Mouse (Mus musculus): ENCODE data around the gene Plxnc1. TPM values are rescaled to one million over a fixed set of nuclear protein-coding genes. Genes with fewer than 3 reads are reported as not detected.
A peak's percentile ranks its signal among the peaks of the same experiment; 100 is the strongest.

Gene Plxnc1
- under 1 TPM; 0.17 to 0.68 (median 0.43) TPM for total RNA-seq (2022)

DNA sequence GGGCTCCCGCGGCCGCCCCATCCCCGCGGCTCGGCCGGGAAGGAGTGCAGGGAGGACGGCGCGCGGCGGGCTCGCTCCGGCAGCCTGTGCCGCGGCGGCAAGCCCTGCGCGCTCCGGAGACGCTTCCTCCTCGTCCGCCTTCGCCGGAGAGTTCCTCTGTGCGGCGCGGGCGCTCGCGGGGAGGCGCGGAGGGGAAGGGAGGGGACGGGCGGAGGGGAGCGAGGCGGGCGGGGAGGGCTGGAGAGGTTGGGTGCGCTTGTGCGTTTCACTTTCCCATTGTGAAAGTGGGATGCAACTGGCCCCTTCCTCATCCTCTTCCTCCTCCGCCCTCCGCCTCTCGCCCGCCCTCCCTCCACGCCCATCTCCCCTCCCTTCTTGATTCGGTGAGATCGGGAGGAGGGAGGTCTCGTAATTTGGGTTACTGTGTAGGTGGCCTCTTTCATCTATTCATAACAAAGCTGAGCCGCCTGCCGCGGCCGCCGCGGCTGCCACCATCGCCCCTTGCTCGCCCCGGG, at the start of gene Plxnc1:
Gene Plxnc1, minus strand, starts transcription at position 145 of the 515 bp plus-strand sequence.
- DNase-seq (ENCODE audit: low spot score in 2 of 2), result no peak

GRCm38 (mm10) chr10:94992127-94992526, 47.5 kb upstream of the Plxnc1 start:
- peak; percentile 36 to 65 for DNase-seq (ENCODE audit: low spot score in 2 of 2)

DNA sequence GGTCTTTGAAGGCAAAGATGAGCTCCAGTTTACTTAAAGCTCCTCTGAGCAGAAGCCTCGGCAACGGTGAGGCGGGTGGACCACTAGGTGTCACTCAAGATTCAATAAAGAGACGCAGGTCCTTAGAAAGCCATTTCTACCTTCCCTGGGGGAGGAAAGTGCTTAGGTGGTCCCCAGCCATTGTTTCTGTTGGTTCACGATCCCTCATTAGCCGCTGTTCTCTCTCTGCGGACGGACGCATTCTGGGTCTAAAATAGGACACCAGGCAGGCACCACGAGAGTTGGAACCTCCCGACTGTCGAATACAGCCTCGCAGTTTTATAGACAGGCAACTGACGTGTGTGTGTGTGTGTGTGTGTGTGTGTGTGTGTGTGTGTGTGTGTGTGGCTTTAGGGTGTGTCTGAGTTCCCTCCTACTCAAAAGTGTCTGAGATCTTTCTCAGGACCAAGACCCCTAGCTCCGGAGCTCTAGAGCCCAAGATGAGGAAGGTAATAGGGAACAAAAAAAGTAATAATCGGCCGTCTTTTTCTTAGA, 47.0 kb upstream of the Plxnc1 start:
- peak; percentile 54 to 65 for DNase-seq (ENCODE audit: low spot score in 2 of 2)

DNA sequence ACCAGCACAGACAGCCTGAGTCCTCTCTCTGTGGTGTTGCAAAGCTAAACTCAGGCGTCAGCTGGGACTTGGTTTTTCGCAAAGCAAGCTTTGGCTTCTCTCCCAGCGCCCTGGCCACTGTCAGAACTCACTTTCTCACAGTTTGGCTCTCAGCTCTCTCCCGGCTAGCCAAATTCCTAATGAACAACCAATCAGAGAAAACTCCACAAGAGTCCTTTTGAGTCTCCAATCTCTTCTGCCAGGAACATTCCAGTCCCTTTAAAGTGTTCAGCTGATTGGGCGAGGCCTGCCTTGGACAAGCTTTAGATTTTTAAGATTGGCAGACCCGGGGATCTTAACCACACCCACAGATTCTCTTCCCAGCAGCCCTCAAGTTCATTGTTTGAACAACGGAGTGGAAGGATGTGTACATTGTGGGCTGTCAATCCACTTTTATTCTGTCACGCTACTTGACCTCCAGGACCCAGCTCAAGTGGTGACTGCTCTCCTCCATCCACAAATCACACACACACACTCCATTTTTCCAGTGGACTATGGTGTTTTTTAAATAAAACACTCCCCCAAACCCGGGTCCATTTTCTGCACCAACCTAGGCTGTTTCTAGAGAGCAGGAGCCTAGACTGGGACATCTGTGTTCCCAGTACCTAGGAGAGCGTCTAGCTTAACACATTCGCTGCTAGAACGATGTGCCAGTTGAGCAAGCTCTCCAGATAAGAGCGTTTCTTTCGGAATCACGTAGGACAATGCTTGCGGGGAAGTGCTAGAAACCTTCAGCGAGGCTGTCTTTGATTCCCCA, 46.3 kb upstream of the Plxnc1 start:
- DNase-seq (ENCODE audit: low spot score in 2 of 2), result peak; percentile 73 to 80

DNA sequence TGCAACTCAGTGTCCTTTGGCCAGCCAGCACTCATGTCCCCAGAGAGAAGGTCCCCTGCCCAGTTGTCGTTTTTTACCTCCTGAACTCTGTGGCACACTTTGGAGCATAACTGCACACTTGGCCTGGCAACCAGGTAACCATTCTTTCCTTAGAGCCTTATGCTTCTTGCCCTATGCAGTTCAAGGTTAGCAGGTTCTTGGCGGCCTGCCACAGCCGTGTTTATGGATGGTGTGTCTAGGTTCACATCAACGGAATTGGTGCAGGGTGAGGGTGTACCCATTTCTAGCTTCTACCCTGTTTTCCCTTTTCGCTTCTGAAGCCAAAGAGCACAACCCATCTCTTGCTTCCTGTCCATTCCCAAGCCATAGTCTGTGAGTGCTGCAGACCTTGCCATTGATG, 44.7 kb upstream of the Plxnc1 start:
- DNase-seq (ENCODE audit: low spot score in 2 of 2), result no peak

- no peak for DNase-seq (ENCODE audit: low spot score in 2 of 2)
Measured at GRCm38 (mm10) chr10:94985103-94985502, 40.5 kb upstream of the Plxnc1 start.

GRCm38 (mm10) chr10:94982528-94982927, 37.9 kb upstream of the Plxnc1 start:
- no peak for DNase-seq (ENCODE audit: low spot score in 2 of 2)

GRCm38 (mm10) chr10:94981466-94982138, 37.0 kb upstream of the Plxnc1 start:
- no peak for DNase-seq (ENCODE audit: low spot score in 2 of 2)

DNA sequence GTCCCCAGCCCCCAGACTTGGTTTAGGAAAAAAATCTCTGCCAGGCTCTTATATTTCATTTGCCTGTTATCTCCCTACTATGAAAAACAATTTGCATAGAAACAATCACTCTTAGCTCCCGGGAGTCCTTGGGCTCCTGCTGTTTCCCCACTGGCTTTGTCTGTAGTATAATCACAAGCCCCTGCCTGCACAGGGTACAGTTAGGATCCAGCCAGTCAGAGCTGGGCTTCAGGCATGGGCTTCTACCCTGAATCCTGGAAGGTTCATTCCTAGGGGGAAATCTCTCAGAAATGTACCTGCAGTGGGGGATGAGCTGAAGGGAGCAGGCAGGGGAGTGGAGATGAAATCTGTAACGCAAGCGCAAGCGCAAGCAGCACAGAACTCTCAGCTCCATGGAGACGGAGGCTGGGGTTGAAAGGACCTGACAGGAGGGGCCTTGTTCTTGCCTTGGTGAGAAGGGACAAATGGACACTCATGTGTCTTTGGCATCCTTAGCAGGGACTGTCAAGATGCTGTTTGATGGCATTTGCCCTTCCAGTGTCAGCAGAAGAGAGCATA, 33.7 kb upstream of the Plxnc1 start:
- DNase-seq (ENCODE audit: low spot score in 2 of 2), result no peak

GRCm38 (mm10) chr10:94976329-94976728, 31.7 kb upstream of the Plxnc1 start:
- no peak for DNase-seq (ENCODE audit: low spot score in 2 of 2)

DNA sequence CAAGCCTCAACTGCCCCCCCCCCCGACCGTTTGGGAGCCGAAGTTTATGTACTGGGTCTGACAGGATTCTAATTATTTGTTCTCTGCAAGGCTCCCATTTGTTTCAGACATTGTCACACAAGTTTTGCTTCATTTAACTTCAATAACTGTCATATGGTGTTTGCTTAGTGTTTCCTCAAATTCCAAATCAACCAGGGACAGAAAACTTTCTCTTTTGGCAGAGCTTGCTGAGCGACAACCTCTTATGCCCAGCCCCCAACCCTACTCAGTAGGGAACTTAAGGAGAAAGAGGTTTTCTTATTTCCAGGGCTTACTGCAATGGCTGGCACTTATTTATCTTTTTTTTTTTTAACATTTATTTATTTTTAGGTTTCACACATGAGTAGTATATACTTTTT, 30.5 kb upstream of the Plxnc1 start:
- DNase-seq (ENCODE audit: low spot score in 2 of 2), result no peak

- DNase-seq (ENCODE audit: low spot score in 2 of 2), result no peak
Measured at GRCm38 (mm10) chr10:94974345-94975098, 29.9 kb upstream of the Plxnc1 start.

DNA sequence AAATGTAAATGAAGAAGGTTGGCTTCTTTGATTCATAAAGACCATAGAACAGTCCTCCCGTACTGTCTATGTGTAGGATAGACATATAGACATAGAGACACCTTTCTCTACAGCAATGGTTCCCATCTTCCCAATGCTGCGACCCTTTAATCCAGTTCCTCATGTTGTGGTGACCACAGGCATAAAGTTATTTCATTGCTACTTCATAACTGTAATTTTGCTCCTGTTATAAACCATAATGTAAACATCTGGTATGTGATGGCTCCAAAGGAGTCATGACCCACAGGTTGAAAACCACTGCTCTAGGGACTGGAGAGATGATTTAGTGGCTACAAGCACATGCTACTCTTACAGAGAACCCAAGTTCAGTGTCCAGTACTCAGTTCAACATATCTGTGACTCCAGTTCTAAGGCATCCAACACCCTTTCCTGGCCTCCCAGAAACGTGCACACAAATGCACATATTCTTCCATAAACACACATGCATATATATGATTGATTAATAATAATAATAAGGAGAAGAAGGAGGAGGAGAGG, 27.1 kb upstream of the Plxnc1 start:
- no peak for DNase-seq (ENCODE audit: low spot score in 2 of 2)

DNA sequence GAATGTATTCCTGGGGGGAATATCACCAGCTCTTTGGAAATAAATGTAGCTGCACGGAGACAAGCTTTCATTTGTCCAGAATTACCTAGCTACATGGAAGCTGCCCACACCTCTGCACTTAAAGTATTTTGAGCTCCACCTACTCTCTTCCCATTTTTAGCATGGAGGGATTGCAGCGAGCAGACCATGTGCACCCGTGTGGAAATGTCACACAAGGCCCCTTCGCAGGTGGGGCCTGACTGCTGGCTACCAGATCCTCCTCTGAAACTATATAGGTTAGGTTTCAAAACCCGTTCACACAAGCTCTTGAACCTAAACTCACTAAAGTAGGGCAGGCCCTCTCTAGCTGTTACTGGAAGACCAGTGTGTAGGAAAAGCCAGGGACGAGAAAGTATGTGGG, 25.6 kb upstream of the Plxnc1 start:
- no peak for DNase-seq (ENCODE audit: low spot score in 2 of 2)

DNA sequence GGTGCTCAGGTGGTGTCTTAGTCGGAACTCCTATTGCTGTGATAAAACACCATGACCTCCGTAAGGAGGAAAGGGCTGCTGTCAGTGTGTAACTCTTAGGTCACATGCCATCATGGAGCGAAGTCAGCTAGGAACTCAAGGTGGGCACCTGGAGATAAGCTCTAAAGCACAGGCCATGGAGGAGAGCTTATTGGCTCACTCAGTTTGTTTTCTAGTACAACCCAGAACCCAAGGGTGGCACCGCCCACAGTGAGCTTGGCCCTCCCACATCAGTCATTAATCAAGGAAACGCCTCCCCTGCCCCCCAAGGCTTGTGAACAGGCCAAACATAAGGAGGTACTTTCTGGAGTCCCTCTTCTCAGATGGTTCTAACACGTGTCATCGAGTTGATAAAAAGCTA, 22.8 kb upstream of the Plxnc1 start:
- no peak for DNase-seq (ENCODE audit: low spot score in 2 of 2)

GRCm38 (mm10) chr10:94966789-94967188, 22.2 kb upstream of the Plxnc1 start:
- no peak for DNase-seq (ENCODE audit: low spot score in 2 of 2)

- DNase-seq (ENCODE audit: low spot score in 2 of 2), result no peak
Measured at GRCm38 (mm10) chr10:94965093-94965492, 20.5 kb upstream of the Plxnc1 start.

DNA sequence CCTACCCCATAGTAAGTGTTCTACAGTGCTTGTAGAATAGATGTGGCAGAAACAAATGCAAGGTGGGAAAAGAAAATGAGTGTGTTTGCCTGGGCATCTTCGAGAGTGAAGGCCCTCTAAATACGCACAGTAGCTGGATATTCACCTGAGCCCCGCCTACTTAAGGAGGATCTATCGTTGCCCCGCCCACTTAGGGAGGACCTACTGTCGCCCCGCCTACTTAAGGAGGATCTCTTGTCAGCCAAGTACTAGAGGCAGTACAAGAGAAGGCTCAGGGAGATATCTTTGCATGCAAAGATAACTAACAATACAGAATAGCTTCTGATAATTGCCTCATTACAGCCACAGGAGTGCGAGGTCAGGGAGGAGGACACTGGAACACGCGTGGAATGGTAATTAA, 17.4 kb upstream of the Plxnc1 start:
- no peak for DNase-seq (ENCODE audit: low spot score in 2 of 2)

GRCm38 (mm10) chr10:94961283-94961682, 16.6 kb upstream of the Plxnc1 start:
- no peak for DNase-seq (ENCODE audit: low spot score in 2 of 2)

DNA sequence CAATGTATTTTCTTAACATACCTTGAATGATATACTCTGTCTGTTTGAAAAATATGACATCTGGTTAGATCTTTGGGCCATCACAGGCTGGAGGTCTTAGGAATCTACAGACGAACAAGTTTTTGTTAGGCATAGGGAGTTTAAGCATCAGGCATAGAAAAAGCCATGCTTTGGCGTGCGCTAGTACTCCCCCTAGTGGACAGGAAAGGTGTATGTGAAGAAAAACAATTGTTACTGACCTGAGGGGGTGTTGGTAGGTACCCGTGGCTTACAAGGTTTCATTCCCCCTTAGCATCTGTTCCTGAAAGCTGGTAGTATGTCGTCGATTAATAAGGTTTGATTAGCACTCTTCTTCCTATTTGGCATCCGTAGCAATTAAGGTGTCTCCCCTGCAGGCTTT, 13.7 kb upstream of the Plxnc1 start:
- no peak for DNase-seq (ENCODE audit: low spot score in 2 of 2)

- no peak for DNase-seq (ENCODE audit: low spot score in 2 of 2)
Measured at GRCm38 (mm10) chr10:94957705-94958104, 13.1 kb upstream of the Plxnc1 start.

Data from gastrocnemius, adult 8-10 months (tissue).